8 mouse cellular contexts compared by ENCODE assay signal in the genomic region with DNA sequence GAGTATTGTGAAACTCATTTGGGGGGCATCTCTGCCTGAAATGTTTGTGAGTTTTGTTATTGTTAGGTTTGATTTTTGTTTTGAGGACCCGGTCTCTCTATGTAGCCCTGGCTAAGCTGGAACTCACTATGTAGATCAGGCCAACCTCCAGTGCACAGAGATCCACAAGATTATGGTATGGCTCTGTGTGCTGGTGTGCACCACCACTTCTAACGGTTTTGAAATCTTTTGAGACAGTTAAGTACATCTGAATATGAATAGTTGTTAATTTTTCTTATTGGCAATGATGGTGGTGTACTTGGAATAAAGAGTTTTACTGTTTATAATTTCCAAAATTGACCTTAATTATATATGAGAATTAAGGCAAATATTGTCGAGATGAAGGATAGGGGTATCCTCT. TPM values are rescaled to one million over a fixed set of nuclear protein-coding genes. Genes with fewer than 3 reads are reported as not detected.
DNase-seq lines count a peak whose midpoint lies in the region; ATAC-seq and TF ChIP-seq lines count a peak whose summit lies in the region.

No protein-coding gene starts in this region.

- 25% methylated on average over 3 of the region's 3 CpGs for WGBS in neural tube, embryonic 11.5 days
- WGBS in liver, embryonic 13.5 days (ENCODE audit: insufficient replicate concordance), result 24% methylated on average over 3 of the region's 3 CpGs
- 24% methylated on average over 3 of the region's 3 CpGs for WGBS in stomach, postnatal 0 days

- no peak overlapping the region for H3K27ac ChIP-seq in neural tube, embryonic 11.5 days (ENCODE audit: low read depth, low read length)
- H3K27ac ChIP-seq in liver, embryonic 13.5 days, result no peak overlapping the region
- H3K27ac ChIP-seq in stomach, postnatal 0 days (replicated peaks), result no peak overlapping the region

- no peaks in the 10 kb centered on the region for H3K9me3 ChIP-seq in erythroblast, embryonic 14.5 days (ENCODE audit: control insufficient read depth, low read length)
- H3K9me3 ChIP-seq in neural tube, embryonic 11.5 days (ENCODE audit: control insufficient read depth, low read length), result no peaks in the 10 kb centered on the region
- no peaks in the 10 kb centered on the region for H3K9me3 ChIP-seq in liver, embryonic 13.5 days (replicated peaks)
- H3K9me3 ChIP-seq in stomach, postnatal 0 days (ENCODE audit: control insufficient read depth, low read length), result no peaks in the 10 kb centered on the region

- no peak for ATAC-seq in erythroblast, adult 5-6 weeks (replicated peaks; ENCODE audit: low FRiP score, poor library complexity, severe bottlenecking)
- ATAC-seq in neural tube, embryonic 11.5 days (ENCODE audit: insufficient read depth, low FRiP score, low TSS enrichment), result peak; percentile 53; the same call in 1 of the 2 replicates
- ATAC-seq in liver, embryonic 13.5 days (ENCODE audit: low read depth), result no peak
- no peak for ATAC-seq in stomach, postnatal 0 days (ENCODE audit: low FRiP score, low TSS enrichment)

- peak overlapping the region; percentile 62 for H3K4me3 ChIP-seq in erythroblast, embryonic 14.5 days (replicated peaks)
- H3K4me3 ChIP-seq in neural tube, embryonic 11.5 days (ENCODE audit: low read depth, low read length), result peak overlapping the region; percentile 60
- H3K4me3 ChIP-seq in liver, embryonic 13.5 days (replicated peaks), result peak overlapping the region; percentile 65
- peak overlapping the region; percentile 72; the same call in 1 of the 2 replicates for H3K4me3 ChIP-seq in stomach, postnatal 0 days (ENCODE audit: low read depth, low read length)

- H3K36me3 ChIP-seq in erythroblast, embryonic 14.5 days (ENCODE audit: control insufficient read depth), result peaks cover 6% of the 10 kb centered on the region
- H3K36me3 ChIP-seq in neural tube, embryonic 11.5 days (ENCODE audit: control insufficient read depth, insufficient read depth, low read length), result peaks cover 21% of the 10 kb centered on the region
- peaks cover 20% of the 10 kb centered on the region for H3K36me3 ChIP-seq in liver, embryonic 13.5 days
- peaks cover 6% of the 10 kb centered on the region; the same call in 1 of the 2 replicates for H3K36me3 ChIP-seq in stomach, postnatal 0 days (ENCODE audit: control insufficient read depth, insufficient read depth, low read length)

- no peak for DNase-seq in neural tube, embryonic 11.5 days (ENCODE audit: low spot score)
- no peak for DNase-seq in neural tube, embryonic 10.5 days (ENCODE audit: extremely low spot score, low spot score)
- DNase-seq in liver, embryonic 13.5 days, result no peak
- no peak for DNase-seq in stomach, postnatal 0 days (ENCODE audit: low spot score)
- no peak for DNase-seq in layer of hippocampus, postnatal 14 days (ENCODE audit: low spot score in 2 of 2)
- no peak for DNase-seq in adrenal gland, adult (ENCODE audit: inconsistent age in 2 of 2, low spot score in 1 of 2)

- peaks cover 6% of the 10 kb centered on the region for H3K4me1 ChIP-seq in erythroblast, embryonic 14.5 days (ENCODE audit: control insufficient read depth)
- peaks cover 4% of the 10 kb centered on the region; the same call in 1 of the 2 replicates for H3K4me1 ChIP-seq in neural tube, embryonic 11.5 days (ENCODE audit: control insufficient read depth, insufficient read depth, low read length)
- peaks cover 17% of the 10 kb centered on the region for H3K4me1 ChIP-seq in liver, embryonic 13.5 days (replicated peaks)
- no peaks in the 10 kb centered on the region for H3K4me1 ChIP-seq in stomach, postnatal 0 days (replicated peaks; ENCODE audit: control insufficient read depth, insufficient read depth)

- TF ChIP-seq EP300 in stomach, postnatal 0 days (optimal IDR thresholded peaks at IDR 0.05), result no peak

- H3K27me3 ChIP-seq in erythroblast, embryonic 14.5 days (ENCODE audit: control insufficient read depth), result peaks cover 50% of the 10 kb centered on the region
- no peaks in the 10 kb centered on the region for H3K27me3 ChIP-seq in neural tube, embryonic 11.5 days (ENCODE audit: control insufficient read depth, insufficient read depth, low read length)
- peaks cover 29% of the 10 kb centered on the region for H3K27me3 ChIP-seq in liver, embryonic 13.5 days
- no peaks in the 10 kb centered on the region for H3K27me3 ChIP-seq in stomach, postnatal 0 days (ENCODE audit: control insufficient read depth, insufficient read depth, low read length)

- no peak for TF ChIP-seq CTCF in stomach, postnatal 0 days (IDR thresholded peaks at IDR 0.05; ENCODE audit: low read depth)

- no peak overlapping the region for H3K9ac ChIP-seq in neural tube, embryonic 11.5 days (ENCODE audit: low read length)
- no peak overlapping the region for H3K9ac ChIP-seq in liver, embryonic 13.5 days
- no peak overlapping the region for H3K9ac ChIP-seq in stomach, postnatal 0 days (ENCODE audit: low read length)

- peak overlapping the region; percentile 60; the same call in 1 of the 2 replicates for H3K4me2 ChIP-seq in neural tube, embryonic 11.5 days (ENCODE audit: low read depth)
- peak overlapping the region; percentile 76 for H3K4me2 ChIP-seq in liver, embryonic 13.5 days
- H3K4me2 ChIP-seq in stomach, postnatal 0 days (replicated peaks; ENCODE audit: low read depth), result peak overlapping the region; percentile 74

RNA-seq across cellular contexts. Expression of a gene that starts 0.4 kb away (rescaled TPM):
- polyA plus RNA-seq in erythroblast, embryonic 14.5 days (2012), result not detected in 2 replicates
- 1.9 TPM in 1 of 2 replicates, not detected in the other for total RNA-seq in erythroblast, adult 5-6 weeks (2015; ENCODE audit: low replicate concordance)
- 1.8 TPM in 1 of 2 replicates, not detected in the other for total RNA-seq in erythroblast, adult 5-6 weeks (2017; ENCODE audit: low replicate concordance)
- polyA plus RNA-seq in neural tube, embryonic 11.5 days (2014; fragmentation: Nextera tagmentation; extraction: Ambion mirVana), result 35.3 and 36.7 TPM in 2 replicates
- 2.5 and 3.0 TPM in 2 replicates for polyA plus RNA-seq in liver, embryonic 13.5 days (2015; fragmentation: Nextera tagmentation; extraction: Ambion mirVana)
- polyA plus RNA-seq in stomach, postnatal 0 days (2015; fragmentation: Nextera tagmentation; extraction: Ambion mirVana), result 5.2 and 5.4 TPM in 2 replicates
- 1 to 10 TPM; 6.8 to 9.1 TPM for total RNA-seq in layer of hippocampus, postnatal 14 days (2021)

RNA-seq across cellular contexts. Expression of a gene that starts 28.4 kb away (rescaled TPM):
- polyA plus RNA-seq in erythroblast, embryonic 14.5 days (2012), result 0.46 and 0.77 TPM in 2 replicates
- 22.9 and 32.4 TPM in 2 replicates for total RNA-seq in erythroblast, adult 5-6 weeks (2015; ENCODE audit: low replicate concordance)
- total RNA-seq in erythroblast, adult 5-6 weeks (2017; ENCODE audit: low replicate concordance), result 5.8 and 18.7 TPM in 2 replicates
- 27.7 and 30.8 TPM in 2 replicates for polyA plus RNA-seq in neural tube, embryonic 11.5 days (2014; fragmentation: Nextera tagmentation; extraction: Ambion mirVana)
- 19.3 and 22.2 TPM in 2 replicates for polyA plus RNA-seq in liver, embryonic 13.5 days (2015; fragmentation: Nextera tagmentation; extraction: Ambion mirVana)
- 31.0 and 32.2 TPM in 2 replicates for polyA plus RNA-seq in stomach, postnatal 0 days (2015; fragmentation: Nextera tagmentation; extraction: Ambion mirVana)
- total RNA-seq in layer of hippocampus, postnatal 14 days (2021), result 10 to 100 TPM; 20.0 to 21.8 TPM

RNA-seq across cellular contexts. Expression of a gene that starts 28.4 kb away (rescaled TPM):
- polyA plus RNA-seq in erythroblast, embryonic 14.5 days (2012), result 1.1 and 1.6 TPM in 2 replicates
- total RNA-seq in erythroblast, adult 5-6 weeks (2015; ENCODE audit: low replicate concordance), result 43.4 and 70.8 TPM in 2 replicates
- 118 and 133 TPM in 2 replicates for total RNA-seq in erythroblast, adult 5-6 weeks (2017; ENCODE audit: low replicate concordance)
- polyA plus RNA-seq in neural tube, embryonic 11.5 days (2014; fragmentation: Nextera tagmentation; extraction: Ambion mirVana), result 50.3 and 53.9 TPM in 2 replicates
- 34.7 and 36.4 TPM in 2 replicates for polyA plus RNA-seq in liver, embryonic 13.5 days (2015; fragmentation: Nextera tagmentation; extraction: Ambion mirVana)
- 7.3 and 9.3 TPM in 2 replicates for polyA plus RNA-seq in stomach, postnatal 0 days (2015; fragmentation: Nextera tagmentation; extraction: Ambion mirVana)
- 1 to 10 TPM; 1.6 to 2.6 TPM for total RNA-seq in layer of hippocampus, postnatal 14 days (2021)

RNA-seq across cellular contexts. Expression of a gene that starts 37.0 kb away (rescaled TPM):
- polyA plus RNA-seq in erythroblast, embryonic 14.5 days (2012), result not detected in 2 replicates
- total RNA-seq in erythroblast, adult 5-6 weeks (2015; ENCODE audit: low replicate concordance), result 0.77 TPM in 1 of 2 replicates, not detected in the other
- not detected in 2 replicates for total RNA-seq in erythroblast, adult 5-6 weeks (2017; ENCODE audit: low replicate concordance)
- polyA plus RNA-seq in neural tube, embryonic 11.5 days (2014; fragmentation: Nextera tagmentation; extraction: Ambion mirVana), result 3.0 and 3.3 TPM in 2 replicates
- 0.46 and 0.70 TPM in 2 replicates for polyA plus RNA-seq in liver, embryonic 13.5 days (2015; fragmentation: Nextera tagmentation; extraction: Ambion mirVana)
- polyA plus RNA-seq in stomach, postnatal 0 days (2015; fragmentation: Nextera tagmentation; extraction: Ambion mirVana), result 2.0 and 2.6 TPM in 2 replicates
- 1 to 10 TPM; 5.3 to 6.8 TPM for total RNA-seq in layer of hippocampus, postnatal 14 days (2021)

RNA-seq across cellular contexts. Expression of a gene that starts 56.6 kb away (rescaled TPM):
- 0.45 and 0.46 TPM in 2 replicates for polyA plus RNA-seq in erythroblast, embryonic 14.5 days (2012)
- total RNA-seq in erythroblast, adult 5-6 weeks (2015; ENCODE audit: low replicate concordance), result 16.7 TPM in 2 replicates
- 18.7 and 19.8 TPM in 2 replicates for total RNA-seq in erythroblast, adult 5-6 weeks (2017; ENCODE audit: low replicate concordance)
- polyA plus RNA-seq in neural tube, embryonic 11.5 days (2014; fragmentation: Nextera tagmentation; extraction: Ambion mirVana), result 80.2 and 88.1 TPM in 2 replicates
- polyA plus RNA-seq in liver, embryonic 13.5 days (2015; fragmentation: Nextera tagmentation; extraction: Ambion mirVana), result 17.1 and 21.5 TPM in 2 replicates
- 17.0 and 19.2 TPM in 2 replicates for polyA plus RNA-seq in stomach, postnatal 0 days (2015; fragmentation: Nextera tagmentation; extraction: Ambion mirVana)
- 100 to 1,000 TPM; 155 to 177 TPM for total RNA-seq in layer of hippocampus, postnatal 14 days (2021)

Comparison
In these comparisons a context has a peak if more than half of its experiments do, and no peak if none do; other contexts are left out.
1. RNA of a gene that starts 28.4 kb away (polyA plus RNA-seq): 31.0 to 32.2 TPM in stomach, postnatal 0 days, 27.7 to 30.8 TPM in neural tube, embryonic 11.5 days and 19.3 to 22.2 TPM in liver, embryonic 13.5 days; 0.46 to 0.77 TPM in erythroblast, embryonic 14.5 days; every median in the first group is over 10 times any median in the second.
2. Peak in every context shown above with its lines, with median percentiles within 50 percentile points of each other: H3K4me3 ChIP-seq and H3K4me2 ChIP-seq.